Mouse (Mus musculus): ENCODE measurements around the gene Prmt7. TPM values are rescaled to one million over a fixed set of nuclear protein-coding genes. Genes with fewer than 3 reads are reported as not detected.

The Prmt7 gene
- total RNA-seq, 1 experiment: 55.8 TPM

DNA sequence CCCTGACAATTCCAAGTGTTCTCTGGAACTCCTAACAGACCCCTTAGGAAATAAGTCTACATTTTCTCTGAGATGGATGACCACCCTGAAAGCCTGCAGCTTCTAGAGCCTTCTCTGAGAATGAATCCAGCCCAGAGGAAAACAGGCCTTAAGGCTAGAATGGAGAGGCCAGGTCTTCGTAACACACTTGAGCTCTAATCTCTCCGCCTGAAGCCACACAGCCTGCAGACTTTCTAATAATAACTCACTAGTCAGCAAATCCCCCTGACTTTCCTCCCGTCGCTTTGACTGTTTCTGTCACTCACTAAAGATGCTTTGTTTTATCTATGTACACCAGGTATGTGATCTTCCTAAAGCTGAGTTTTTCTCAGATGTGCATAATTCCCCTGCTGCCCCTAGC is 60.6 kb downstream of the Prmt7 start:
- Histone ChIP-seq H3K4me3 (ENCODE audit: insufficient read depth in 1 of 2, low read depth in 1 of 2, low read length in 2 of 2, poor library complexity in 1 of 2, severe bottlenecking in 1 of 2) (no peak overlapping the region), H3K4me1 (ENCODE audit: control insufficient read depth in 2 of 2, insufficient read depth in 2 of 2, low read length in 2 of 2, poor library complexity in 1 of 2) (no peaks in the 10 kb centered on the region), H3K27ac (ENCODE audit: insufficient read depth, low read depth, low read length, poor library complexity, severe bottlenecking) (no peak overlapping the region), H3K9ac (ENCODE audit: insufficient read depth, low read depth, low read length, poor library complexity, severe bottlenecking) (no peak overlapping the region), H3K36me3 (ENCODE audit: control insufficient read depth, insufficient read depth, low read length, poor library complexity, severe bottlenecking) (no peaks in the 10 kb centered on the region), H3K9me3 (ENCODE audit: control insufficient read depth, insufficient read depth, low read depth, low read length) (no peaks in the 10 kb centered on the region)
- no peak for DNase-seq (ENCODE audit: low read depth, low spot score)
- in situ Hi-C loops (cut with MboI; ENCODE audit: low sequenced_read_pairs in 2 of 2, unreplicated experiment in 2 of 2): no loop called here
- TF ChIP-seq MAFK (IDR thresholded peaks at IDR 0.05; ENCODE audit: insufficient read depth, low read depth, low read length) (no peak), ZC3H11A (IDR thresholded peaks at IDR 0.05; ENCODE audit: borderline replicate concordance, low read depth, low read length) (no peak), HCFC1 (IDR thresholded peaks at IDR 0.05; ENCODE audit: borderline replicate concordance, insufficient read depth, low read length) (no peak), CHD2 (IDR thresholded peaks at IDR 0.05; ENCODE audit: low read depth, low read length) (no peak), ZNF384 (IDR thresholded peaks at IDR 0.05; ENCODE audit: low read depth, low read length) (no peak)

DNA sequence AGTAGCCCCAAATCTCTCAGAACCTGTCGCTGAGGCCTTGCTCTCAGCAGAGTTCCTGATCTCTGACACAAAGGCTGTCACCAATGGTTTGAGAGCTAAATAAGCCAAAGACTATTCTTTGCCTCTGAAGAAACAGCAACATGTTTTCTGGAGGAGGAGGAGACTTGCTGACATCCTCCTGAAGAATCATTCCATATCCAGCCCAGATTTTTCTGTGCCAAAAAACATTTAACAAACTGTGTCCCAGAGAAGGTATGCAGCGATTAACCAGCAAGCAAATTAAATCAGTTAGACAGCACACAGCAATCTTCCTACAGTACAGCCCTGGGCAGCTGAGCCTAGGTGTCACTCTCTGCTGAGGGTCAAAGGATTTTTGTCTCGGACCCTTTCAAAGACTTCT is 62.7 kb downstream of the Prmt7 start:
- no peak for TF ChIP-seq HCFC1 (IDR thresholded peaks at IDR 0.05; ENCODE audit: borderline replicate concordance, insufficient read depth, low read length)
- TF ChIP-seq ZC3H11A (IDR thresholded peaks at IDR 0.05; ENCODE audit: borderline replicate concordance, low read depth, low read length): no peak
- TF ChIP-seq CHD2 (IDR thresholded peaks at IDR 0.05; ENCODE audit: low read depth, low read length): no peak
- no peak for TF ChIP-seq MAFK (IDR thresholded peaks at IDR 0.05; ENCODE audit: insufficient read depth, low read depth, low read length)
- TF ChIP-seq ZNF384 (IDR thresholded peaks at IDR 0.05; ENCODE audit: low read depth, low read length): no peak
- Histone ChIP-seq H3K4me1 (ENCODE audit: control insufficient read depth in 2 of 2, insufficient read depth in 2 of 2, low read length in 2 of 2, poor library complexity in 1 of 2) (no peaks in the 10 kb centered on the region), H3K4me3 (ENCODE audit: insufficient read depth in 1 of 2, low read depth in 1 of 2, low read length in 2 of 2, poor library complexity in 1 of 2, severe bottlenecking in 1 of 2) (no peak overlapping the region), H3K9me3 (ENCODE audit: control insufficient read depth, insufficient read depth, low read depth, low read length) (no peaks in the 10 kb centered on the region), H3K9ac (ENCODE audit: insufficient read depth, low read depth, low read length, poor library complexity, severe bottlenecking) (no peak overlapping the region), H3K36me3 (ENCODE audit: control insufficient read depth, insufficient read depth, low read length, poor library complexity, severe bottlenecking) (no peaks in the 10 kb centered on the region), H3K27ac (ENCODE audit: insufficient read depth, low read depth, low read length, poor library complexity, severe bottlenecking) (no peak overlapping the region)
- in situ Hi-C loops (cut with MboI; ENCODE audit: low sequenced_read_pairs in 2 of 2, unreplicated experiment in 2 of 2): no loop called here
- no peak for DNase-seq (ENCODE audit: low read depth, low spot score)

DNA sequence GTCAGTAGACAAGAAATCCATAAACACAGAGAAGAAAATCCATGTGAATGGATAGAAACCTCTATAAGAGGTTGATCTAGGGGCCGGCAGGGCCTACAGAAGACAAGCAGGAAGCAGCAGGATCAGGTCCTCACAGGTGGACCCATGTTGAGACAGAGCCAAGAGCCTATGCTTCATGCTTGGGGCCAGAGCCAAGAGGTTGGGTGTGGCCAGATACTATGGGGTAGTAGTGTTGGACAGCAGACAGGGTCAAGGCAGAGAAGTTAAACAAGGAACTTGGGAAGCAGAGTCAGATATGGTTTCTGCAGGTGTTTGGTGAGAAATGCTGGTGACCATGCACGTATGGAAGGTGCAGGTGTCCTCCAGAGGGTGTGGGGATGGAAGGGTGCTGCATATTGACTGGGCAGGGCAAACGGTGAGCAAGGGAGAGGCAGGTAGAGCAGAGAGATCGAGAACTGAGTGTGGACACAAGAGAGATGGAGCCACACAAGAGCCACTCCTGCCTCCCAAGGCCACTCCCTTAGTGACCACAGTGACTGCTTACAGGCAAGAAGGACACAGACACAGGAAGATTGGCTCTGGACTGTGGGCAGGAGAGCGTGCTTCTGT is 66.1 kb downstream of the Prmt7 start:
- Histone ChIP-seq H3K9ac (ENCODE audit: insufficient read depth, low read depth, low read length, poor library complexity, severe bottlenecking) (no peak overlapping the region), H3K36me3 (ENCODE audit: control insufficient read depth, insufficient read depth, low read length, poor library complexity, severe bottlenecking) (no peaks in the 10 kb centered on the region), H3K9me3 (ENCODE audit: control insufficient read depth, insufficient read depth, low read depth, low read length) (no peaks in the 10 kb centered on the region), H3K27ac (ENCODE audit: insufficient read depth, low read depth, low read length, poor library complexity, severe bottlenecking) (no peak overlapping the region; the same call in 1 of the 2 replicates), H3K4me3 (ENCODE audit: insufficient read depth in 1 of 2, low read depth in 1 of 2, low read length in 2 of 2, poor library complexity in 1 of 2, severe bottlenecking in 1 of 2) (no peak overlapping the region), H3K4me1 (ENCODE audit: control insufficient read depth in 2 of 2, insufficient read depth in 2 of 2, low read length in 2 of 2, poor library complexity in 1 of 2) (peaks cover 2 to 10% of the 10 kb centered on the region in 2 experiments; a peak in 2 of 4 replicates)
- in situ Hi-C loops (cut with MboI; ENCODE audit: low sequenced_read_pairs in 2 of 2, unreplicated experiment in 2 of 2): no loop called here
- DNase-seq (ENCODE audit: low read depth, low spot score): no peak
- TF ChIP-seq MAFK (IDR thresholded peaks at IDR 0.05; ENCODE audit: insufficient read depth, low read depth, low read length) (no peak), CHD2 (IDR thresholded peaks at IDR 0.05; ENCODE audit: low read depth, low read length) (no peak), HCFC1 (IDR thresholded peaks at IDR 0.05; ENCODE audit: borderline replicate concordance, insufficient read depth, low read length) (no peak), ZC3H11A (IDR thresholded peaks at IDR 0.05; ENCODE audit: borderline replicate concordance, low read depth, low read length) (no peak), ZNF384 (IDR thresholded peaks at IDR 0.05; ENCODE audit: low read depth, low read length) (no peak)

DNA sequence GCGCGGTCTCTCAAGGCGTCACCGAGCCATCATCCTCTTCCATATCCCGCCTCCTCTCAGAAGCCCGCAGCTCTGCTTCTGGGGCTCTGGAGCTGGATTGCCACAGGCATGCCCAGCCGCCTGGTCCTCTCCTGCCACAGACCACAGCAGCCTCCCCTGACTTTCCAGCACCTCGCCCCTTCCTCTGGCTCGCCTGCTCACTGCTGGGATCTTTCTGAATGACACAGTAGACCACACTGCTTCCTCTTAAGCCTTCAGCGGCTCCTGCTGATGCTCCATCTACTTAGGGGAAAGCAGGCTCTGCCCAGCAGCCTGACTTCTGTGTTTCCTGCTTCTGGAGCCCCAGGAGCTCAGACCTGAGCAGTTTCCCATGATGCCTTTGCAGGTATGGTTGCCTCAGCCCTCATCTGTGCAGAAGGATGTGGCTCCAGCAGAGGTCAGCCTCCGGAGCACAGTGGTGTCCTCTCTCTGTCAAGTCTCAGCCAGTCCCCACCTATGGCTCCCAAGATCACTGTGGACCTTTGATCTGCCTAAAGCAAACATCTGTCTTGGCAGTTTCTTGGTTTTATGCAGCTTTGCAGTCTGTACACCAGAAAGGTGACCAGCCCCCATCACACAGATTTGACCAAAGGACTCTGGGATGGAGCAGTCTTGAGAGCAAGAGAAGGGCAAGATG is 67.8 kb downstream of the Prmt7 start:
- H3K9ac ChIP-seq (ENCODE audit: insufficient read depth, low read depth, low read length, poor library complexity, severe bottlenecking): no peak overlapping the region
- H3K9me3 ChIP-seq (ENCODE audit: control insufficient read depth, insufficient read depth, low read depth, low read length): no peaks in the 10 kb centered on the region
- no peaks in the 10 kb centered on the region for H3K36me3 ChIP-seq (ENCODE audit: control insufficient read depth, insufficient read depth, low read length, poor library complexity, severe bottlenecking)
- H3K27ac ChIP-seq (ENCODE audit: insufficient read depth, low read depth, low read length, poor library complexity, severe bottlenecking): no peak overlapping the region
- TF ChIP-seq ZNF384 (IDR thresholded peaks at IDR 0.05; ENCODE audit: low read depth, low read length) (no peak), MAFK (IDR thresholded peaks at IDR 0.05; ENCODE audit: insufficient read depth, low read depth, low read length) (no peak), CHD2 (IDR thresholded peaks at IDR 0.05; ENCODE audit: low read depth, low read length) (no peak), ZC3H11A (IDR thresholded peaks at IDR 0.05; ENCODE audit: borderline replicate concordance, low read depth, low read length) (no peak), HCFC1 (IDR thresholded peaks at IDR 0.05; ENCODE audit: borderline replicate concordance, insufficient read depth, low read length) (no peak)
- H3K4me1 ChIP-seq (ENCODE audit: control insufficient read depth in 2 of 2, insufficient read depth in 2 of 2, low read length in 2 of 2, poor library complexity in 1 of 2): peaks cover 2 to 10% of the 10 kb centered on the region in 2 experiments; a peak in 2 of 4 replicates
- H3K4me3 ChIP-seq (ENCODE audit: insufficient read depth in 1 of 2, low read depth in 1 of 2, low read length in 2 of 2, poor library complexity in 1 of 2, severe bottlenecking in 1 of 2): no peak overlapping the region
- in situ Hi-C loops (cut with MboI; ENCODE audit: low sequenced_read_pairs in 2 of 2, unreplicated experiment in 2 of 2): no loop called here
- DNase-seq (ENCODE audit: low read depth, low spot score): no peak

Measured in ES-E14 (cell line).